Mouse (Mus musculus) mouse embryonic stem cell (cell line): ENCODE data around the gene Zbtb7a.
"Not testable (repeated sequence)": the region's sequence is repeated elsewhere in the genome, so short reads cannot be mapped to it uniquely, and the experiment has no call there.

Source experiments
- in situ Hi-C, 2 experiments: fragments of 300-500 bp; cut with MboI; formaldehyde crosslinking; loops; 1 replicate in 1 of 2; 3 replicates in 1 of 2; pipeline ENCODE4 v1.14.3; 2019 to 2020; ENCODE audit warnings: low sequenced_read_pairs in 2 of 2, low pct_unique_long_range_greater_than_20kb in 1 of 2, mixed read lengths in 1 of 2; ENCODE audit not compliant: unreplicated experiment in 1 of 2

The Zbtb7a gene

GRCm38 (mm10) chr10:81161602-81162317, 26.7 kb downstream of the Zbtb7a start:
- in situ Hi-C loops = no loop called here

- in situ Hi-C loops = no loop called here
Measured at GRCm38 (mm10) chr10:81162318-81162652, 27.3 kb downstream of the Zbtb7a start.

DNA sequence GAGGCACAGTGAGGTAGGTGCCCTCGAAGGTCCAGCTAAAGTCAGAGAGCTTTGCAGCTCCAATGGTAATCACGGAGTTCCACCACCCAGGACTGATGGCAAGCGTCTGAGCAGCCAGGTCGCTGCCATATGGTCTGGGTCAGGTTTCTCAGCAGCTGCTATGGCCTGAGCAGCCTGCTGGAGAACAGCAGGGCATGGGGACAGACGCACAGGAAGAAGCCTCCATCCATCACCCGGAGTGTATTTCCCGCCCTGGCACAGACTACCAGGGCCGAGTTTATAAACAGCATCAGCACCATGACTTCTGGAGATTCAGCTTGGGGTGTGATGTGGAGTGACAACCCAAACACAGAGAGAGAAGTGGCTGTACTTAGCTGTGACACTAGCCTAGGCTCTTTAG, 30.1 kb downstream of the Zbtb7a start:
- in situ Hi-C loops = no loop called here

- in situ Hi-C loops = no loop called here
Measured at GRCm38 (mm10) chr10:81167200-81168086, 32.4 kb downstream of the Zbtb7a start, which contains the start of gene Pias4. Pias4 (minus strand) TSS chr10:81167923.

- in situ Hi-C loops = no loop called here
Measured at GRCm38 (mm10) chr10:81168087-81168431, 33.0 kb downstream of the Zbtb7a start.

- in situ Hi-C loops = no loop called here
Measured at GRCm38 (mm10) chr10:81168521-81169244, 33.7 kb downstream of the Zbtb7a start.

DNA sequence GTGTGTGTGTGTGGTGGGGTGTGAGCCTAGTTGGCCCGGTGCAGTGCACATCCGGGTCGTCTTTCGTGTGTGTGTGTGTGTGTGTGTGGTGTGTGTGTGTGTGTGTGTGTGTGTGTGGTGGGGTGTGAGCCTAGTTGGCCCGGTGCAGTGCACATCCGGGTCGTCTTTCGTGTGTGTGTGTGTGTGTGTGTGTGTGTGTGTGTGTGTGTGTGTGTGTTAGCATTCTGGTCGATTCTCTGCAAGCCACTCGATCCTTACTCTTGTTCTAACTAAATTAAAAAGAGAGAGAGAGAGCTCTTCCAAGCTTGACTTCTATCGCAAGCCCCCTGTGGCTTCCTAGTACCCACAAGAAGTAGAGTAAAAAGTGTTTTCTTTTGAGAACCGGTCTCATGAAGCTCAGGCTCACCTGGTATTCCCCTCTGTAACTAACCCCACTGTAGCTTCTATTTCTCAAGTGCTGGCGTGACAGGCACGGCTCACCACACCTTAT, 34.4 kb downstream of the Zbtb7a start:
- in situ Hi-C loops = not testable (repeated sequence)

DNA sequence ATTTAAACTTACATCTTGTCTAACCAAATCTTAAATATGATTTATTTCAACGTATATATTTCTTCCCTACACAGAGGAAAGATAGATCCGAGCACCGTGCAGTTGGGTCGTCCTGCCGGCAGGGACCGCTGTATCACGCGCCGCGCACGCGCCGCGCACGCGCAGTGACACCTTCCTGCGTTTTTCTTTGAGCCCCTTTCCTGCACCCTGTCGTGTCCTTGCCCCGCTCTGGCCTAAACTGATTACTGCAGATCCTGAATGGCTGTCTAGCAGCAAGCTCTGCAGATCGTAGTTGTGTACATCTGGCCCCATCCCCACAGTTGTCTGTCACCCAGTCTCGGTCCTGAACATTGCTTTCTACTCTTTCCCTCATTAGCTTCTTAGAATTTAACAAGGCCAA, 38.1 kb downstream of the Zbtb7a start:
- in situ Hi-C loops = loop anchor here in 1 of 2 experiments (5.0 to 10.0 kb wide), 2 partner anchors 86 to 148 kb away; partner anchors contain the start of gene Diras1

DNA sequence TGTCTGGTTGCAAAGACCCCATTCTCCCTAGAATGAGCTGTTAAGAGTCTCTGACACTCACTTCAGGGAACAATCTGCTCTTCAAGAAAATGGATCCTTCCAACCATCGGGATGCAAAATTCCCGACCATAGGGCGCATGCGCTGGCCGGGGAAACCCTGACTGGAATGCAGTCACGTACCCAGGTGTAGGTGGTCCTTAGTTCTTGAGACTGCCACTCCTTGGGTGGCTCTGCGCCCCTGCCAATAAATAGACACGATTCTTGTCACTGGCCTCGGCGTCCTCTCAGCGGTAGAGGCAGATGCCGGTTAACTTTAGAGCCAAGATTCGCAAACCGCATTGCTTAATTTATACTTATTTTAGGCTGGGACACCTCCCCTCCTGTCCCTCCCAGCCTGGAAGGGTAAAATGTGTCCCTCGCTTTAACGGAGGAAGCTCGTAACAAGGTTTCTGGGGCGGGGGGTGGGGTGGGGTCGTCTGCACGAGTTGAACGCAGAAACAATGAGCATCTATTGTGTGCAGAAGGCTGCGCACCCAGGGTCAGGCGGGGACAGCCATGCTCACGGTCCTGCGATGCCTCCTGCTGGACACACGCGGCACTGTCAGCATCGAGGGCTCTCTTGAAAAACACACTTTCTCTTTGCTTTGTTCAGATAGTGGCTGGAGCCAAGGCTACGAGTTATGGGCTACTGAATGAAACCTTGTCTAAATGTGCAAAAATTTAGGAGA, 39.8 kb downstream of the Zbtb7a start:
- in situ Hi-C loops = loop anchor here in 1 of 2 experiments (5.0 to 10.0 kb wide), 2 partner anchors 87 to 150 kb away; partner anchors contain the start of gene Diras1

DNA sequence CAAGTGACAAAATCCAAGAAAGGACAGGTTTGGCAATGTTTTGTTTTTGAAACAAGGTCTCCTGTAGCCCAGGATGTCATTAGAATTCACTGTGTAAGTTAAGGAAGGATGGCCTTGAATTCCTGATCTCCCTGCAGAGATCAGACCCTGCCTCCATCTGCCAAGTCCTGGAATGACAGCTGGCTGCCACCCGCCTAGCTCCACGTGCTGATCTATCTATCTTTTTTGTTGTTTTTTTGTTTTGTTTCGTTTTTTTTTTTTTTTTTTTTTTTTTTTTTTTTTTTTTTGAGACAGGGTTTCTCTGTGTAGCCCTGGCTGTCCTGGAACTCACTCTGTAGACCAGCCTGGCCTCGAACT, 40.3 kb downstream of the Zbtb7a start:
- in situ Hi-C loops = loop anchor here in 1 of 2 experiments (10.0 kb wide), 1 partner anchor 151 kb away; the partner anchor contains the start of gene Diras1

DNA sequence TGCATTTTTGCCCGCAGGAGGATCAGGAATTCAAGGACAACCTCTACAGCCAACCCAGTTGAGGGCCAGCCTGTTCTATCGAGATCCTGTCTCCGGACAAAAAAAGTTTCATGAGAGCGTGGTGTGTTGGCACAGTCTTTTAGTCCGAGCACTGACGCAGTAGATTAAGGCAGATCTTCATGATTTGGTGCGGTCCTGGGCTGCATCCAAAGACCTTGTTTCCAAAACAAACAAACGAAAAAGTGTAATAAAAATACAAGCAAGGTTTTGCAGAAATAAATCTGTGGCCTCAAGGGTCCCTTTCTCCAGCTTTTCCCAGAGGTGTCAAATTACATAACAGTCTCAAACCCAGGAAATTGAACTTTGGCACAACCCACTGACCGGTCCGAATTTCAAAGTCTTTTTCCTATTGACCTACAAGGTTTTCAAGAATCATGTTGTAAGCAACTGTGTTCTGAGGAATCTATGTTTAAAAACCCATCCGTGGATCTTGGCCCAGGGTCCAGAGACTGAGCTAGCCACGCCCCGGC, 41.0 kb downstream of the Zbtb7a start:
- in situ Hi-C loops = loop anchor here in 1 of 2 experiments (10.0 kb wide), 1 partner anchor 151 kb away; the partner anchor contains the start of gene Diras1

DNA sequence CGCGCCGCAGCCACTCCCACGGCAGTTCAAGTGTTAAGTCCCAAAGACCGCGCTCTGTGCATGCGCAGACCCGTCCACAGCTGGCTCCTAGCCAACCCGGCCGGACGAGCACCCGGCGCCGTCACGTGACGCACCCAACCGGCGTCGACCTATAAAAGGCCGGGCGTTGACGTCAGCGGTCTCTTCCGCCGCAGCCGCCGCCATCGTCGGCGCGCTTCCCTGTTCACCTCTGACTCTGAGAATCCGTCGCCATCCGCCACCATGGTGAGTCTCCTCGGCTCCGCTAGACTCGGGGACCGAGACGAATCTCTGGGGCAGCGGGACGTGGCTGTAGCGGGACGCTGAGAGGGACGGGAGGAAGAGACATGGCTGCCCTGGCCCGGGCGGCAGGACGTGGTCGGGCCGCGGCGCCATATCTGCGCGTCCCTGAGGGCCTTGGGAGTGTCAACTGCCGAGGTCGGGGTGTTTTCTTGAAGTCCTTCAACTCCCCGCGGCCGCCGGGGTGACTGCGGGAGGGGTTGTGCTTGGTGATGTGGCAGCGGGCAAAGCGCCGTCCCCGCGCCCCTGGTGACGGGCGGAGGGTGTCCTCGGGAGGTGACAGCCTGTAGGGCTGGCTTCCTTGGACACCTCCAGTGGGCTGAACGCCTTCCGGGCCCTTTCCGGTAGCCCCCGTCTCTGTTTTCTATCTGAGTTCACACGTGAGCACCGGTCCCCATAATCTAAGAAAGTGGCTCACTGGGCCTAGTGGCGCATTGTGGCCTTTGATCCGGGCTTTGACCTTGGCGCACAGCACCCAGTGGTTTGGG, 41.6 kb downstream of the Zbtb7a start, which contains the start of gene Eef2:
TSS of gene Eef2 (plus strand) at position 166 of the 806 bp plus-strand sequence.
- in situ Hi-C loops = loop anchor here in 1 of 2 experiments (10.0 kb wide), 1 partner anchor 152 kb away; the partner anchor contains the start of gene Diras1

GRCm38 (mm10) chr10:81177491-81177925, 42.5 kb downstream of the Zbtb7a start:
- in situ Hi-C loops = loop anchor here in 1 of 2 experiments (10.0 kb wide), 1 partner anchor 153 kb away; the partner anchor contains the start of gene Diras1

DNA sequence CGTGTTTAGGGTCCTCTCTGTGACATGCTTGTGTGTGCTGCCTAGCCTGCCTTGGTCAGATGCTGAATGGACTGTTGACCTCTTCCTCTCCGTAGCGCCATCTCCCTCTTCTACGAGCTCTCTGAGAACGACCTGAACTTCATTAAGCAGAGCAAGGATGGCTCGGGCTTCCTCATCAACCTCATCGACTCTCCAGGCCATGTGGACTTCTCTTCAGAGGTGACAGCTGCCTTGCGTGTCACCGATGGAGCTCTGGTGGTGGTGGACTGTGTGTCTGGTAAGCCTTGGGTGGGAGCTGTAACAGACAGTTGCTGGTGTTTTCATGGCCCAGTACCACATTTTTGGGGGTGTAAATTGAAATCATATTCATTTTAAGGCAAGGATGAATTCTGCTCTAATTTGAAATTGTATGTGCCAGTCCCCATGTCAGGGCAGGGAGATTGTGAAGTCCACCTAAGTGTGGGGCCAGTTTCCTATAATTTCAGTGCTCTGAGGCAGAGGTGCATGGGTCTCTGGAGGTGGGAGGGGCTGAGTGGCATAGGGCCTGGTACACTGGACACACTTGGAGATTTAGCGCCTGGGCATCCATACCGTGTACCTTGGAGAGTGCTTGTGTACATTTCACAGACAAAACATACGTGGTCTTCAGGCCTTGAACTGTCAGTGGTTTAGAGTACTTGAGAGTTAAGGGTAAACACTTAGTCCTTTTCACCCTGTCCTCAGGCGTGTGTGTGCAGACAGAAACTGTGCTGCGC, 43.1 kb downstream of the Zbtb7a start:
- in situ Hi-C loops = loop anchor here in 1 of 2 experiments (10.0 kb wide), 1 partner anchor 153 kb away; the partner anchor contains the start of gene Diras1

- in situ Hi-C loops = loop anchor here in 1 of 2 experiments (10.0 kb wide), 1 partner anchor 154 kb away; the partner anchor contains the start of gene Diras1
Measured at GRCm38 (mm10) chr10:81178927-81179326, 43.9 kb downstream of the Zbtb7a start.
